7 mouse cellular contexts compared by ENCODE assay signal in the genomic region with DNA sequence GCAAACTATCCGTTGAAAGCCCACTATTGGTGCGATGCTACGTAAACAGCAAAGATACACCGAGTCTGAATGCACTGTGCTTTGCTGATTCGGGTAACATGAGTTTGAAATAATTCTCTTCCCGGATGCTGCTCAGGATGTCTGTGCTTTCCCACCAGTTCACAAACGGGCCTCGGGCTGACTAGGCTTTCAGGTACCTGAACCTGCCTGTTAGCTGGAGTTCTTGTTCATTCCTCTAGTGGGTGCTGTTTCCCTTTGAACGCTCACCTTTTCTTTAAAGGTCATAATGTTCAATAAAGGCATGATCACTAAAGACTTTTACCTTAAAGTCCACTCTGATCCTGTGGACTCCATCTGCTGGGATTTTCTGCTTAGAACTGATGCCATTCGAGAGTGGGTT. TPM values are rescaled to one million over a fixed set of nuclear protein-coding genes. Genes with fewer than 3 reads are reported as not detected.
DNase-seq lines count a peak whose midpoint lies in the region; ATAC-seq and TF ChIP-seq lines count a peak whose summit lies in the region.

No protein-coding gene starts in this region.

- peak; percentile 42 for DNase-seq in liver, adult 2 months (ENCODE audit: extremely low read depth, low read depth, low spot score)
- no peak for DNase-seq in liver, embryonic 11.5 days (ENCODE audit: low spot score)
- DNase-seq in Patski (ENCODE audit: low read depth, low spot score) = no peak
- peak; percentile 45 to 55 for DNase-seq in natural killer cell, adult 2 months (ENCODE audit: low spot score in 2 of 2)
- no peak for DNase-seq in layer of hippocampus, postnatal 14 days (ENCODE audit: low spot score in 2 of 2)
- no peak for DNase-seq in right cerebral cortex, postnatal 36 days (ENCODE audit: low spot score in 2 of 2)

- POLR2A ChIA-PET in Patski (lab: Charles Lee) = no interaction called here

- H3K27me3 ChIP-seq in liver, adult 2 months (ENCODE audit: control insufficient read depth, insufficient read depth, low read length) = no peaks in the 10 kb centered on the region
- no peaks in the 10 kb centered on the region for H3K27me3 ChIP-seq in liver, embryonic 11.5 days (replicated peaks; ENCODE audit: control insufficient read depth, insufficient read depth, low read length)
- H3K27me3 ChIP-seq in Patski = no peaks in the 10 kb centered on the region

- H3K36me3 ChIP-seq in liver, adult 2 months (ENCODE audit: control insufficient read depth, insufficient read depth, low read length) = peaks cover 44% of the 10 kb centered on the region
- peaks cover 41% of the 10 kb centered on the region for H3K36me3 ChIP-seq in liver, embryonic 11.5 days (ENCODE audit: control insufficient read depth, insufficient read depth, low read length)

- H3K4me3 ChIP-seq in liver, adult 2 months (ENCODE audit: insufficient read depth, low read depth, low read length) = no peak overlapping the region
- no peak overlapping the region for H3K4me3 ChIP-seq in liver, embryonic 11.5 days (ENCODE audit: low read depth, low read length)

- peak; percentile 50 for TF ChIP-seq CTCF in liver, adult 2 months (IDR thresholded peaks at IDR 0.05; ENCODE audit: low read depth, low read length)
- peak; percentile 74 for TF ChIP-seq CTCF in Patski (IDR thresholded peaks at IDR 0.05)

- no peak overlapping the region for H3K4me2 ChIP-seq in liver, embryonic 11.5 days

- H3K9ac ChIP-seq in liver, adult 2 months (ENCODE audit: low read depth, low read length) = no peak overlapping the region
- no peak overlapping the region for H3K9ac ChIP-seq in liver, embryonic 11.5 days (ENCODE audit: low read depth, low read length)

- H3K9me3 ChIP-seq in liver, embryonic 11.5 days (ENCODE audit: control insufficient read depth, low read length) = no peaks in the 10 kb centered on the region

- no peaks in the 10 kb centered on the region for H3K79me2 ChIP-seq in liver, adult 2 months (ENCODE audit: control insufficient read depth, insufficient read depth, low read length)

- no peak for ATAC-seq in liver, embryonic 11.5 days (replicated peaks; ENCODE audit: low FRiP score)
- no peak for ATAC-seq in Patski
- ATAC-seq in erythroid progenitor cell, adult 5-6 weeks (replicated peaks; ENCODE audit: low FRiP score, poor library complexity, severe bottlenecking) = peak; percentile 64; the same call in 1 of the 2 replicates

- in situ Hi-C loops in Patski (cut with MboI; ENCODE audit: low pct_unique_long_range_greater_than_20kb) = loop anchor here (5.0 to 25.0 kb wide), 2 partner anchors 76 to 296 kb away; partner anchors contain the start of gene Scn4b

- WGBS in liver, adult 2 months = 76% methylated on average over 10 of the region's 10 CpGs
- whole genome bisulfite sequencing in liver, embryonic 11.5 days = 89% methylated on average over 10 of the region's 10 CpGs

- no peak overlapping the region for H3K27ac ChIP-seq in liver, adult 2 months (replicated peaks; ENCODE audit: insufficient read depth, low read depth, low read length)
- no peak overlapping the region for H3K27ac ChIP-seq in liver, embryonic 11.5 days (ENCODE audit: low read depth, low read length)

- no peak for TF ChIP-seq POLR2A in liver, adult 2 months (IDR thresholded peaks at IDR 0.05; ENCODE audit: extremely low read depth, insufficient read depth, low read length)

- H3K4me1 ChIP-seq in liver, adult 2 months (ENCODE audit: control insufficient read depth, insufficient read depth, low read length) = no peaks in the 10 kb centered on the region
- no peaks in the 10 kb centered on the region for H3K4me1 ChIP-seq in liver, embryonic 11.5 days (replicated peaks; ENCODE audit: control insufficient read depth, insufficient read depth, low read length)

- CTCF ChIA-PET in Patski (lab: Charles Lee) = interaction anchor here (1.0 to 2.0 kb wide), 8 partner anchors 9 to 125 kb away, joined by 3 to 5 read pairs (median 3); no protein-coding TSS in a partner anchor

RNA-seq across cellular contexts. Expression of gene Ttc36, which starts 38.4 kb away (rescaled TPM):
- total RNA-seq in liver, adult 2 months (2014; rRNA removed) = 1,192 and 1,193 TPM in 2 replicates
- 2,094 and 2,442 TPM in 2 replicates for polyA plus RNA-seq in liver, adult 2 months (2012; rRNA removed)
- 5.2 and 7.3 TPM in 2 replicates for polyA plus RNA-seq in liver, embryonic 11.5 days (2014; fragmentation: Nextera tagmentation; extraction: Ambion mirVana)
- polyA plus RNA-seq in Patski (2021) = 3.3 TPM
- not detected in 2 replicates for total RNA-seq in erythroid progenitor cell, adult 5-6 weeks (2015; ENCODE audit: low replicate concordance)
- not detected in 2 replicates for total RNA-seq in erythroid progenitor cell, adult 5-6 weeks (2017; ENCODE audit: low replicate concordance)
- 1 to 10 TPM; 1.3 to 1.5 TPM for total RNA-seq in layer of hippocampus, postnatal 14 days (2021)

RNA-seq across cellular contexts. Expression of gene Kmt2a, which starts 39.9 kb away (rescaled TPM):
- total RNA-seq in liver, adult 2 months (2014; rRNA removed) = 1.9 and 2.8 TPM in 2 replicates
- polyA plus RNA-seq in liver, adult 2 months (2012; rRNA removed) = 3.9 and 5.3 TPM in 2 replicates
- 6.8 and 9.7 TPM in 2 replicates for polyA plus RNA-seq in liver, embryonic 11.5 days (2014; fragmentation: Nextera tagmentation; extraction: Ambion mirVana)
- 22.2 TPM for polyA plus RNA-seq in Patski (2021)
- total RNA-seq in erythroid progenitor cell, adult 5-6 weeks (2015; ENCODE audit: low replicate concordance) = 59.5 and 91.4 TPM in 2 replicates
- total RNA-seq in erythroid progenitor cell, adult 5-6 weeks (2017; ENCODE audit: low replicate concordance) = 18.1 and 23.3 TPM in 2 replicates
- total RNA-seq in layer of hippocampus, postnatal 14 days (2021) = 10 to 100 TPM; 47.5 to 50.0 TPM

RNA-seq across cellular contexts. Expression of gene Tmem25, which starts 42.1 kb away (rescaled TPM):
- 17.1 and 23.8 TPM in 2 replicates for total RNA-seq in liver, adult 2 months (2014; rRNA removed)
- polyA plus RNA-seq in liver, adult 2 months (2012; rRNA removed) = 67.0 and 77.3 TPM in 2 replicates
- polyA plus RNA-seq in liver, embryonic 11.5 days (2014; fragmentation: Nextera tagmentation; extraction: Ambion mirVana) = 1.2 and 1.6 TPM in 2 replicates
- 7.3 TPM for polyA plus RNA-seq in Patski (2021)
- not detected in 2 replicates for total RNA-seq in erythroid progenitor cell, adult 5-6 weeks (2015; ENCODE audit: low replicate concordance)
- total RNA-seq in erythroid progenitor cell, adult 5-6 weeks (2017; ENCODE audit: low replicate concordance) = not detected in 2 replicates
- 10 to 100 TPM; 43.1 to 43.4 TPM for total RNA-seq in layer of hippocampus, postnatal 14 days (2021)

Comparison
In these comparisons a context has a peak if more than half of its experiments do, and no peak if none do; other contexts are left out.
1. DNase-seq: peak in liver, adult 2 months (single experiment) and natural killer cell, adult 2 months (2 of 2); none in liver, embryonic 11.5 days (single experiment), Patski (single experiment), layer of hippocampus, postnatal 14 days (0 of 2) and right cerebral cortex, postnatal 36 days (0 of 2).
2. RNA of gene Ttc36, which starts 38.4 kb away (total RNA-seq): 1,192 to 1,193 TPM in liver, adult 2 months; 1.3 to 1.5 TPM in layer of hippocampus, postnatal 14 days and not detected in erythroid progenitor cell, adult 5-6 weeks; every median in the first group is over 100 times any median in the second.
3. RNA of gene Tmem25, which starts 42.1 kb away (total RNA-seq): 43.1 to 43.4 TPM in layer of hippocampus, postnatal 14 days and 17.1 to 23.8 TPM in liver, adult 2 months; not detected in erythroid progenitor cell, adult 5-6 weeks; every median in the first group is over 10 times any median in the second.